Mouse (Mus musculus) heart, postnatal 0 days (tissue): ENCODE measurements at regions not wholly inside any gene's neighbourhood (a gene's known extent, or its start where the extent isn't known, plus 50 kb on each side); places are given as distances from the start of the nearest gene placed in this dataset.
"Not testable (repeated sequence)": the region's sequence is repeated elsewhere in the genome, so short reads cannot be mapped to it uniquely, and the experiment has no call there.

Experiments used
- CTCF ChIP-seq: IDR thresholded peaks from 2 replicates; pipeline ENCODE4 v1.5.1; 2016; ENCODE audit warnings: antibody characterized with exemption, control low read depth, low read depth
- EP300 ChIP-seq: IDR thresholded peaks from 2 replicates; pipeline ENCODE4 v1.6.1; 2016; ENCODE audit warnings: antibody characterized with exemption, low read depth

DNA sequence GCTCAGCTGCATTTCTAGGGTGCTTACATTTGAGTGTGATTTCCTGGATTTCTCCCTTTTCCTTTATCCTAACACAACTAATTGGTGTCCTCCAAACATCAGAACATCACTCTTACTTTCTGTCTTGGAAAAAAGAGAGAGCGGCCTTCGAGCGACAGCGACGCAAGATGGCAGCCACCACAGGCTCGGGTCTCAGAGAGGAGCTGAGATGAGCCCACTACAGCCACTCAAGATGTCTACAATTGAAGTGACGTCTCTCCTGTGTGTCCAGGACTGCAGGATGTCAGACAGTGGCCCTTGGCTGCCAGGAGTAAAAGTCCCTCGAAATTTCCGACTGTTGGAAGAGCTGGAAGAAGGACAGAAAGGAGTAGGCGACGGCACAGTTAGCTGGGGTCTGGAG is 125.7 kb upstream of the P2ry1 start:
- TF ChIP-seq CTCF, EP300: not testable (repeated sequence)
